Mouse (Mus musculus) T-helper 2 cell (primary cell): Measurements from ENCODE around the gene Ttc30a1.
"Not testable (repeated sequence)": the region's sequence is repeated elsewhere in the genome, so short reads cannot be mapped to it uniquely, and the experiment has no call there.

Source experiments
- in situ Hi-C: fragments of 300-600 bp; cut with MboI, MseI; formaldehyde crosslinking; loops from one replicate; pipeline ENCODE4 v1.15.1; 2025; ENCODE audit warnings: high pct_unique_total_duplicates

Gene Ttc30a1

DNA sequence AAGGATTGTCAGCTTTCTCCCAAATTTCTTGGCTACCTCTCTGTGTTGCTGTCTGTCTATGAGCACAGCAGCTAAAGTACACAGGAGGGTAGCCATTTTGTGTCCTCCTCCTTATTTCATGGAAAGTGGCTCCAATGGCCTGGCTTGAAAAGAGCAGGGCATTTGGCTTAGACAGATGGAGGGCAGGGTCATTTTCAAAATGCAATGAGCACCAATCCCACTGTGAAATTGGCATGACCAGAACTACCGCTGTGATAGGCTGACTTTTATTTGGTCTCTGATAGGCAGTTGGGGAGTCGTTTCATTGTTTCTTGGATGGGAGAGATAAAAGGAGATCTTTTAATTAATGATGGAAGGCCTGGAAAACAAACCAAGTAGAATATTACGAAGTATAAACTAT lies 2.1 kb upstream of the Ttc30a1 start:
- in situ Hi-C loops = no loop called here

DNA sequence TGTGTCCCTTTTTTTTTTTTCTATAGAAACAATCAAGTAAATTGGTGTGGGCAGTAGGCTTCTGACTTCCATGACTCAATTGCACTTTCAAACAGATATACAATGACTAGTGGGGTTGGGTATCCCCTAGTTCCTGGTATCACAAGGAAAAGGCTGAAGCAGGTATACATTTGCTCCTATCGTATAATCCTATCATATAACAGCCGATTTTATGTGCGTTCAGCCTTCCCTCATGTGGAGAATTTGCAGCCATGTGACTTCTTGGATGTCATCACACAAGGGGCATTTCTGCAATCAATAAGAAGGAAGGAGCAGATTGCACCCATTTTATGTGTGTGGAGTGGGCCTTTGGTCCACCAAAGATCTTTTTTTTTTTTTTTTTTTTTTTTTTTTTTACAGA lies 1.3 kb upstream of the Ttc30a1 start:
- in situ Hi-C loops = no loop called here

DNA sequence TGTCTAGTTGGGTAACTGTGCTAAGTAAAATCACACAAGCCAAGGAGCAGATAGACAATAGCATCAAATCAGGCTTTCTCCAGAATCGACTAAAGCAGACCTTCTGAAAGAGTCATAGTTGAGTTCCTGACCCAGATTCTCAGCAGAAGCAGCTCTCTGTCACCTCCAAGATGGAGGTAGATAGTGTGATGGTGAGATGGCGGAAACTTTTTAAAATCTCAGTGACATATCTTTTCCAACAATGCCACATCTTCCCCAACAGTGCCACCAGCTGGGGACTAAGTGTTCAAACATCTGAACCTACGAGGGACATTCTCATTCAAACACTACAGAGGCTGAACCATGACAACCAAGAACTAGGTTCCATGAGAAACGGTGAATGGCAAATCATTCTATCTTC lies 859 bp upstream of the Ttc30a1 start:
- in situ Hi-C loops = no loop called here

DNA sequence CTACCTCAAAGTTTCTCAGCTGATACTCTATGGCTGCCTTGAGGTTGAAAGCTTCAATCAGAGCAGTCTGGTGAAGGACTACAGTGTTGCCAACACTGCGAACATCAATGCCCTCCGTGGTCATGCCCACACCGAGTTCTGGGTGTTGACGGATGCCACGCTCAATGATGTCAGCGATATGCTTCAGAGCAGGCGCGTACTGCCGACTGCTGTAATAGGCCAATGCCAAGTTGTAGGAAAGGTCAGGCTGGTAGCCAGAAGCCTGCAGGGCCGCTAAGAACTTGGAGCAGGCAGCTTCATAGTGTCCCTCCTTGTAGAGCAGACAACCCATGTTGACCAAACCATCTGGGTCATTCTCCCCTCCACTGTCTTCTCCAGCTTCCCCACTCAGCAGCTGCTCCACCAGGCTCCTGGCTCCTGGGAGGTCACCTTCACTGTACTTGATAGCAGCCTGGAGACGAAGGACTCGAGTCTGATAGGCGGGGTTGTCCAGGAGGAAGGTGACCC lies 781 bp downstream of the Ttc30a1 start:
- in situ Hi-C loops = not testable (repeated sequence)

DNA sequence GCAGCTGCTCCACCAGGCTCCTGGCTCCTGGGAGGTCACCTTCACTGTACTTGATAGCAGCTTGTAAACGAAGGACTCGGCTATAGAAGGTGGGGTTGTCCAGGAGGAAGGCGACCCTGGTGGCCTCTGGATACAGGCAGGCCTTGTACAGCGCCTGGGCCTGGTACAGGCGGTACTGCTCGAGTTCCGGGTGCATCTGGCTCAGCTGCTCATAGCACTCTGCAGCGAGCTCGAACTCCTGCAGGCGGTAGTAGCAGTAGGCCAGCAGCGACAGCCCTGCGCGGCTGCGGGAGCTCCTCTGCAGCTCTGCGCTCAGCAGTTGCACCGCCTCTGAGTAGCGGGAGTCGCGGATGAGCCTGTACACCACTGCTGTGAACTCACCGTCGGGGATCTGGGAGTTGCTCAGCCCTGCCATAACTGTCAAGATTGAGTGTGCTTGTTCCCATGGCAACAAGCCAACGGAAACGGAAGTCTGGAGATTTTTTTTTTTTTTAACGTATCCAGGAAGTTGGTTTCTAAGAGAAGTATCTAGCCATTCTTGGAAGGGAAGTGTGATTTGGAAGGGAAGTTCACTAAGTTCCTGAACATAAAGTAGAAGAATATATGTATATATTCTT lies 3.9 kb downstream of the Ttc30a1 start, which contains the start of gene Ttc30a2:
TSS of gene Ttc30a2 (minus strand) at position 419 of the 617 bp plus-strand sequence.
- in situ Hi-C loops = loop anchor here (5.0 kb wide), 1 partner anchor 41 kb away; the partner anchor contains the start of gene Ttc30b

DNA sequence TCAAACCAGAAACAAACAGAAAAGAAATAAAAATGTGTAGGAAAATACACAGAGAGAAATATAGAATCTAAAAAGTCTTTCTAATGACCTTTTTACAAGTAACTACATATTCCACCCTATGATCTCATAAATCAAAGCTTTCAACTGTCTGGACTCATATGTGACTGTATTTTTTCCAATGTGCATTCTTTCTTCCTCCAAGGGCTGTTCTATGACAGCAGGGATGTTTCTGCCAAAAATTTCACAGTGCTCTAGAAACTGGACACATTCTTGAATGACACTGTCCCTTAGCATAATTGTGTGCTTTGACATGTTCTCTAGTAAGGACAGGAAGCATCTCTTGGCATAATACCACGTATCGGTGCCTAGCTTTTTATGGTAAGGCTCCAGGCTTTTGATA lies 5.7 kb downstream of the Ttc30a1 start:
- in situ Hi-C loops = loop anchor here (5.0 kb wide), 1 partner anchor 39 kb away; the partner anchor contains the start of gene Ttc30b

DNA sequence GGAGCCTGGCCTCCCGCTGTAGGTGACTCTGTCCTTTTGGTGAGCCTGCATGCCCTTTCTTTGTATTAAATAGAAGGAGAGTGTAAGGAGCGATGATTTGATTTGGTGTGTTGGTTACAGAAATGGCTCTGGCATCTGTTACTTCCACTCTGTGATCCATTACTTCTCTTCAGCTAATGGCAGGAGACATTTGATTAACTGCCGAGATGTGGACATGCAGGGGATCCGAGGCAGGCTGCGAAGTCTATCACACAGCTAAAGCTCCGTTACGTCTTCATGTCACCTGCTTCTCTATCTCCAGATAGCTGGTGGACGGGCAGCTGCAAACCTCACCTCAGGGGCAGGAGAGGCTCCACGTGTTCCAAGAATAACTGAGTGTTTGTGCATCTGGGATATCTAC lies 7.6 kb downstream of the Ttc30a1 start:
- in situ Hi-C loops = loop anchor here (25.0 kb wide), 2 partner anchors 187 to 362 kb away; no protein-coding TSS in a partner anchor

DNA sequence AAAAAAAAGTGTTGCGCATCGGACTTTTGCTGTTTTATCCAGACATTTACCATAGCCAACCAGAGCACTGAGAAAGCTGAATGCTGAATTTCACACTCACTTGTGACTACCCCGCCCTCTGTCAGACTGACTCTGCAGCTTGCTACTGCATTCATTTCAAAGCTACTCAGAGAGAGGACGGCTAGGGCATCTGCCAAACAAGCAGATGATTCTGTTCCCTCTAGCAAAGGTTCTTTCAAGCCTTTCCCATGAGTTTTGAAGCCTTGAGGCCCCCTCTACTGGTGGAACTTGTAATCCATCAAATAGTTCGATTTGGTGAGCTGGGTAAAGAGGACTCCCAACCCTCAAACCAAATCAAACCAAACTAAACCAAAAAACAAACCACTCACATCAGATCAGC lies 16.8 kb downstream of the Ttc30a1 start:
- in situ Hi-C loops = loop anchor here (25.0 kb wide), 2 partner anchors 178 to 353 kb away; no protein-coding TSS in a partner anchor

DNA sequence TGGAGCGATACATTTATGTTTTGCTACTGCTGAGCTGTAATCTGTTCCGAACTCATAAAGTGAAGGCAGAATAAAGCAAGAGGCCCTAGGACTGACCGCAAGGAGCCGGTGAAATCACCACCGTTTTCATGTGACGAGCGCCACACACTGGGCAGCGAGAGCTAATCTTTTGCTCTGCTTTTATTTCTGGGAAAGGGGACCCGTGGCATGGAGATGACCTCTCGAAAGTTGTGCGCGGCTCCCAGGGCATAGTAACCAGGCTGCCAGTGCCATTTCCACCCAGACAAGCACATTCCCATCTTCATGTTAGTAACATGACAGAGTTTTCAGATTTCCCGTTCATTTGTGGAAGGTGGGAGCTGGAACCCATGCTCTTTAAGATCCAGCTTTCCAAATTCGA lies 17.3 kb downstream of the Ttc30a1 start:
- in situ Hi-C loops = loop anchor here (25.0 kb wide), 2 partner anchors 177 to 352 kb away; no protein-coding TSS in a partner anchor

DNA sequence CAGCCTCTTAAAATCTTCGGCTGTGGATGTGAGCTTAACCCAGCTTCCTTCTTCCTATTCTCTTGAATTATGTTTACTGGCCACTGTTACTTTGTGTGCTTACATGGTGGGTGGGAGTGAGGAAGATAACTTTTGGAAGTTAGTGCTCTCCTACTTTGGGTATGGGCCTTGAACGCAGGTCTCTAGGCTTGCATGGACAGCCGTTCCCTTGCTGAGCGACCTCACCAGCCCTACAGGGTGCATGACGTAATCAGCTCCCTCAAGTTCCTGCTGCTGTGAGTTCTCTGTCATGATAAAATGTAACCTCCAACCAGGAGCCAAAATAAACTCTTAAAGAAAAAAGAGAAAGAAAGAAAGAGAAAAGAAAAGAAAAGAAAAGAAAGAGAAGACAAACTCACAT lies 17.7 kb downstream of the Ttc30a1 start:
- in situ Hi-C loops = loop anchor here (25.0 kb wide), 2 partner anchors 177 to 352 kb away; no protein-coding TSS in a partner anchor

DNA sequence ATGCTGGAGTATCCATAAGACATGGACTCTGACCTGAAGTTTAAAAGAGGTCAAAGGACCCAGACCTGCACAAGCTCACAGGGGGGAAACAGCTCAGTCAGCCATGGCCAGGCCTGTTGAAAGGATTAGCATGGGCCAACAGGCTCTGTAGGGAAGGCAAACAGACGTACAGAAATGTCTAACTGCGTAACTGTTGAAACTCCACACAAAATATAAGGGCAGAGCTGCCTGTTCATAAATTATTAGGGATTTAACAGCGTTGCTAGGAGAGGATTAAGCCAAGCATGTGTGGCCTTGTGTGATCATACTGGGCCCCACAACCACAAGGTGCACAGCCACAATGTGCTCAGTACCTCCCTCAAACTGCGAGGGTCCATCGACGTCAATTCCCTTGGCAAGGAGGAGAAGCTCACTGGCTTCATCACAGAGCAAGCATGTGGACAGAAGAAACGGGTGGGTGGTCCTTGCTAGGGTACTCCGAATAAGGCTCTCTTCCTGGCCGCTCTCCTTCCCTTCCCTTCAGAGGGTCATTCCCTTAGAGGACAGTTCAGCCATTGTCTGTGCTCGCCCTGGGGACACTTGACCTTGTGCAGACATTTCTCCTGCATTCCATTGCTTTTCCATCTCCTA lies 18.4 kb downstream of the Ttc30a1 start:
- in situ Hi-C loops = loop anchor here (25.0 kb wide), 2 partner anchors 176 to 351 kb away; no protein-coding TSS in a partner anchor

DNA sequence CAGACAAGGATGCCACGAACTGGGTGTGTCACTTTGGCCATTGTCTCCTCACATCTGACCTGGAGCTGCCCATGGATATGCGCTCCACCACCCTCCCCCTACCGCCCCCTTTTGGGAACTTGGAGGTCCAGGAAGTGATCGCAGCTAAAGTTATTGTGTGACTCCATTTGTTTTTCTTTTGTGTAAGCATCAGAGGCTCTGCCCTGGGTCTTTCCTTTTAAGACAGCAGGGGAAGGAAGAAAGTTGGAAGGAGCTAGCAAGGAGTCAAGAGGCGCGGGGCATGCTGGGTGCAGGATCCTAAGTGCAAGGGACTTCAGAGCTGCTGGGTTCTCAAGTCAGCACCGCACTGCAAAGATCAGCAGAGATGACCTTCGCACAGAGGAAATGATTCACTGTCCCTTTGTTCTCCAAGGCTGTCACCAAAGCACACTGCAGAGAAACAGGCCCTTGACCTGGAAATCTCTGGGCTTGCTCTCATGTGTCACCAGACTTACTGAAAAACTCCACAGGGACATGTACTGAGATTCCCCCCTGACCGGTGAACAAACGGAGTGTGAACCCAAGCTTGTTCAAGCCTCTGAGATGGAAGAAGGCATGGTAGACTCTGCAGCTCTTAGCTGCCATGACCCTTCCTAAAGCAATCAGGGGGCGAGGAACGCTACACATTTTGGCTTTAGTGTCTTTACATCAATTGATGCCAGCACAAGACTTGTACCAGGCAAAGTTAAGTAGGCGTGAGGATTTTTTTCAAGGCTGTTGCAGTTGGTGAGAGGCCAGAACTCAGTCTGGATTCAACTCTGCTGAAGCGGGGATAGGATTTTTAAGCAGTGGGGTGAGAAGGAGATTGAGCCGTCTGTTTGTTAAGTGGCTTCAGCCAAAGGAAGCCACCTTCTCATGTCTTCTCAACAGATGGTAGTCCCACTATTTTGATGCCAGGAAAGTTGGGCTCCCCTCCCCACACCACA lies 21.1 kb downstream of the Ttc30a1 start:
- in situ Hi-C loops = loop anchor here (25.0 kb wide), 2 partner anchors 173 to 348 kb away; no protein-coding TSS in a partner anchor

DNA sequence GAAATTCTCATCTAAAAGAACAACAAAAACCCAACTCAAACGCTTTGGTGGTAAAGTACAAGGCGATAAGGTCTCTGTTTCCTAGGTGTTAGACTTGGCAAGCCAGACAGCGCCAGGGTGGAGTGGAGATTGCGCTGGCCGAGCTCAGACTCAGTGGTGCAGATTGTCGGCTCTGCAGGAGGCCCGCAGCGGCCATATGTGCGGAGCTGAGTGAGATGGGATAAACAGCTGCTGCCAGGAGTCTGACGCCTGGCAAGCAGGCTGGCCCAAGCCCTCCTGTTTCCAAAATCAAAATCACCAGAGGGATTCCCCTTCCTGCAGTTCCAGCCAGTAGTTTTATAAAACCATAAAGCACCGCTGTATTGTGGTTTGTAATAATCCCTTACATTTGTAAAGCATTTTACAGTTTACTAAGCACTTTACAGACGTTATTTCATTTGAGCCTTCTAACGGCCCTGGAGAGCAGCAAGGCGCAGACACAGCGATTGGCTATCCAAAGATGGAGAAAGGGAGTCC lies 21.9 kb downstream of the Ttc30a1 start:
- in situ Hi-C loops = loop anchor here (25.0 kb wide), 2 partner anchors 173 to 348 kb away; no protein-coding TSS in a partner anchor

DNA sequence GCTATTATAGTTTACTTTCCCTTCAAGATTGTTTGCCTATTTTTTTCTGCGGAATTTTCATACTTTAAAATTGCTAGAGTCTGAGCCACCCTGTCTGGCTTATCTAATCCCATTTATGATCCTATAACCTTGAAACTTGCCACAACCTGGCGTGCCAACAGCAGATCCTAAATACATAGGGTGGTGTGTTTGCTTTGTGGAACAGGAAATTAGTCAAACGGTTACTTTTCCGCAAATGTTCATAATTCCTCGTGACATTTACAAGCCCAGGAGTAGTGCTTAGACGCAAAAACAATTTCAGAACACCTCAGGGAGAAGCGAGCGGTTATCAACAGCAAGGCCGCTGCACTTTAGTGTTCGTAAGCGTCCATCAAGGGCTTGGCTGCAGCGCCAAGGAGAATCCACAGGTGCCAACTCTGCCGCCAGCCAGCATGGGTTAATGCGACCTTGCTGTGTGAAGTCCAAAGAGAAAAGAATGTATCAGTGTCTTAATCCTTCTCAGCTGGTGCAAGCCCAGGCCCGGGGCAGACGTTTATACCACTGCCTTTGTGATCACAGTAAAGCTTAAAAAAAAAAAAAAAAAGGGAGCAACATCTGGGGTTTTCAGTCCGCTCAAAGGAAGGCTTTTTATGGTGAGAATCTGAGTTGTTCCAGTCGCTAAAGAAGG lies 22.5 kb downstream of the Ttc30a1 start:
- in situ Hi-C loops = loop anchor here (25.0 kb wide), 2 partner anchors 172 to 347 kb away; no protein-coding TSS in a partner anchor

DNA sequence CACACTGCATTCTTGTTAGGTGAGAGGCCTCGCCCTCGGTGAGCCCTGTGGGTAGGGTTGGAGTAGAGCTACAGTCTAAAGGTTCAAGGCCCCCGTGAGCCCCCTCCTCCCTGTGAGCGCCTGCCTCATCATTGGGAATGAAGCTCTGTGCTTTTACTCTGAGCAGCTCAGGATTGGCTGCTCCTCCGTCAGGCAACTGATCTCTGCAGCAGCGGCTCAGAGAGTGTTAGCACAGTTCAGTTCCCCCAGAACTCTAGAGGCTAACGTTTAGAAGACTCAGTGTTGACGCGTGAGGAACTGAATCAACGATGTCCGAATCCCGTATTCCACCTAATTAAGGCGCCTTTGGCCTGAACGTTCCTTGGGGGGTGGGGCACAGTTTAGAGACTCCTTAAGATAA lies 26.1 kb downstream of the Ttc30a1 start:
- in situ Hi-C loops = loop anchor here (25.0 kb wide), 2 partner anchors 168 to 343 kb away; no protein-coding TSS in a partner anchor

DNA sequence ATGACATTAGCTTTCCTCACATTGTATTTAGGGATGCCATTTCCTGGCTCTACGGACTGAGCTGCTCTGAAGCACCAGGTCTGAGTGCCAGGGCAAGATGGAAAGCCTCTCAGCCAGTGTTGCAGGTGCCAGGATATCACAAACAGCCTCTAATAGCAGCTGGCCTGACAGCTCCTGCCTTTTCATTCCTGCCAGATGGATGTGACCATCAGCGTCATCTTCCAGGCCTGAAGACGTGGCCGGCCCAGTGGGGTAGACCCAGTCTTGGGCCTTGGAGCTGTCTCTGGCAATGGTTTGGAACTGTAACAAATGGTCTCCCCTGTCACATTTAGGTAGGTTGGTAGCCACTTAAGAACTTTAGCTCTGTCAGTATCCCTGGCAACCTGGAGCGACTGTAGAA lies 28.4 kb downstream of the Ttc30a1 start:
- in situ Hi-C loops = loop anchor here (5.0 to 25.0 kb wide), 3 partner anchors 66 to 341 kb away; no protein-coding TSS in a partner anchor

DNA sequence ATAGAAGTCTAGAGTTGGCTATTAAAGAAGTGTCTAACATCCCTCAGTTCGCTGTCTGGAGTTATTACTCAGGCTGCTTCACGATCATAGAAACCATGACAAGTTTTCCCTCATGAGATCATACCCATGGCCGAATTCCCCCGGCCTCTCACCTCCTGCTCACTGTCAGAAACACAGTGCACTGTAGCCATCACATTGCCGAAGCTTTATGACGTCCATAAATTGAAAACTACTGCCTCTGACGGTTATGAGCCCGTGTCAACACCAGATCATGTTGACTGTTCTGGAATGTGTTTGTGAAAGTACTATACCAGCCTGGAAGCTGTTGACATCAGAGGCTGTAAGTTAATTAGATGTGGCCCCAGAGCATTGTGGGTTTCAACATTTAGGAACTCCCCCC lies 31.1 kb downstream of the Ttc30a1 start:
- in situ Hi-C loops = loop anchor here (5.0 to 25.0 kb wide), 3 partner anchors 63 to 338 kb away; no protein-coding TSS in a partner anchor

DNA sequence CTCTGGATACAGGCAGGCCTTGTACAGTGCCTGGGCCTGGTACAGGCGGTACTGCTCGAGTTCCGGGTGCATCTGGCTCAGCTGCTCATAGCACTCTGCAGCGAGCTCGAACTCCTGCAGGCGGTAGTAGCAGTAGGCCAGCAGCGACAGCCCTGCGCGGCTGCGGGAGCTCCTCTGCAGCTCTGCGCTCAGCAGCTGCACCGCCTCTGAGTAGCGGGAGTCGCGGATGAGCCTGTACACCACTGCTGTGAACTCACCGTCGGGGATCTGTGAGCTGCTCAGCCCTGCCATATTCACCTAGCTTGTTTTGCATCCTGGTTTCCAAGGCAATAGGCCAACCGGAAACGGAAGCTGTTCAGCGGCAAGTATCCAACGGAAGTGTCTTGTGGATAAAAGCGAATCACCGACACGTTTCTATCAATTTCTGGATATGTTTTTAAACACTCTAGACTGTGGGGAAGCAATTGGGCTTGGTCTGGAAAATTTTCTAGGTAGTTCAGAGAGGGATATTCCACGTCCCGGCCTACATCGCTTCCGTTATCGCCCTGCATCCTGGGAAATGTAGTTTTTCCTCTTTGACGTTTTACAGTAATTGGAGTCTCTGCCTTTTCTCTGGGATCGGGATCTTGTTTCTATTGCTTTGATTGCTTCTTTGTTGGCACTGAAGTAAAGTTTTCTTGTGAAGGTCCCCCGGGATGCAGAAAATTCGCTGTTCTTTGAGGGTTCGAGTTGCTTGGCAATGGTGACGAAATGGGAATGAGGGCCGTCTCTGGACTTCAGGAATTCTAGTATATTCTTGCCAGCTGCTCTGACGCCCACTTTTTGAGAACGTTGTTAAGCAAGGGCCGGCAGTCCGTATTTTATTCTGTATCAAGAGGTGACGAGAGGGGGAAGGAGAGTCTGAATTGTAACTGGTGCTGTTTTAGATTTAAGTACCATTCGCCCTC lies 43.4 kb downstream of the Ttc30a1 start, which contains the start of gene Ttc30b:
TSS of gene Ttc30b (minus strand) at position 469 of the 947 bp plus-strand sequence.
- in situ Hi-C loops = loop anchor here (5.0 kb wide), 1 partner anchor 39 kb away; the partner anchor contains the start of gene Ttc30a2
